Mouse (Mus musculus) hindbrain, embryonic 13.5 days (tissue): Measurements from ENCODE around the gene Zfp619. TPM values are rescaled to one million over a fixed set of nuclear protein-coding genes. Genes with fewer than 3 reads are reported as not detected.

ENCODE experiments used
- ATAC-seq: fragments of 200-750 bp; cut with Nextera tagmentation; 2 replicates; pipeline ENCODE4 v1.8.0; 2017; ENCODE audit warnings: moderate TSS enrichment; ENCODE audit not compliant: low FRiP score
- H3K27ac ChIP-seq: fragments of 300-500 bp; sonication (generic); 2 replicates; pipeline ENCODE4 v1.5.1; 2015; ENCODE audit warnings: inconsistent platforms, mild to moderate bottlenecking, moderate library complexity
- H3K27me3 ChIP-seq: fragments of 300-500 bp; sonication (generic); 2 replicates; pipeline ENCODE4 v1.6.1; 2015; ENCODE audit warnings: mild to moderate bottlenecking, inconsistent platforms
- H3K36me3 ChIP-seq: fragments of 300-500 bp; sonication (generic); 2 replicates; pipeline ENCODE4 v1.6.1; 2015; ENCODE audit warnings: mild to moderate bottlenecking, inconsistent platforms
- H3K4me1 ChIP-seq: fragments of 300-500 bp; sonication (generic); replicated peaks from 2 replicates; pipeline ENCODE4 v1.6.1; 2015; ENCODE audit warnings: inconsistent platforms
- H3K4me2 ChIP-seq: fragments of 300-500 bp; sonication (generic); 2 replicates; pipeline ENCODE4 v1.6.1; 2015; ENCODE audit warnings: inconsistent platforms, mild to moderate bottlenecking, moderate library complexity
- H3K4me3 ChIP-seq: fragments of 300-500 bp; sonication (generic); 2 replicates; pipeline ENCODE4 v1.5.1; 2015; ENCODE audit warnings: mild to moderate bottlenecking, inconsistent platforms
- H3K9ac ChIP-seq: fragments of 300-500 bp; sonication (generic); 2 replicates; pipeline ENCODE4 v1.6.1; 2015; ENCODE audit warnings: mild to moderate bottlenecking, inconsistent platforms
- H3K9me3 ChIP-seq: fragments of 300-500 bp; sonication (generic); 2 replicates; pipeline ENCODE4 v1.6.1; 2016; ENCODE audit warnings: inconsistent platforms
- WGBS: fragments of 180-500 bp; shearing (Covaris S2); methylation state at CpG from one replicate; pipeline ENCODE4 v1.1.7; 2015; 5-methylcytosine and 5-hydroxymethylcytosine counted together
- polyA plus RNA-seq: library from polyadenylated mRNA; unstranded; fragments of >200 nt; fragmentation: Nextera tagmentation; extraction: Ambion mirVana; gene quantifications from 2 replicates; pipeline ENCODE4 v1.2.1, GENCODE M21; 2015

The Zfp619 gene
- polyA plus RNA-seq = 2.9 and 3.4 TPM in 2 replicates

- no peaks in the 10 kb centered on the region; the same call in 1 of the 2 replicates for H3K9me3 ChIP-seq
- H3K27ac ChIP-seq = peak within 1 kb of the TSS; percentile 98
- peak within 1 kb of the TSS; percentile 61 for H3K4me3 ChIP-seq
- under 1% methylated on average over 43 of the region's 43 CpGs for WGBS
- peaks cover 9% of the 10 kb centered on the region for H3K36me3 ChIP-seq
- peak; percentile 98 for ATAC-seq
- H3K4me1 ChIP-seq = peaks cover 6% of the 10 kb centered on the region; the same call in 1 of the 2 replicates
- H3K27me3 ChIP-seq = no peaks in the 10 kb centered on the region
- H3K4me2 ChIP-seq = peak within 1 kb of the TSS; percentile 56
- peak within 1 kb of the TSS; percentile 86 for H3K9ac ChIP-seq
Measured at GRCm38 (mm10) chr7:39517616-39518177, at the start of gene Zfp619. TSS of gene Zfp619 (plus strand) at chr7:39517766.

- Histone ChIP-seq H3K4me3 (no peak overlapping the region), H3K27ac (no peak overlapping the region), H3K9me3 (peaks cover 12% of the 10 kb centered on the region), H3K27me3 (no peaks in the 10 kb centered on the region), H3K9ac (no peak overlapping the region), H3K36me3 (peaks cover 54% of the 10 kb centered on the region), H3K4me2 (no peak overlapping the region), H3K4me1 (no peaks in the 10 kb centered on the region)
- ATAC-seq = no peak
- 89% methylated on average over 2 of the region's 2 CpGs for WGBS
Measured at GRCm38 (mm10) chr7:39479013-39479412, 38.6 kb upstream of the Zfp619 start.

GRCm38 (mm10) chr7:39484384-39484783, 33.2 kb upstream of the Zfp619 start:
- 55% methylated on average over 6 of the region's 6 CpGs for WGBS
- Histone ChIP-seq H3K4me1 (0 out of 2 replicates have a peak, but pooled peaks cover 7% of the 10 kb centered on the region), H3K9ac (no peak overlapping the region), H3K4me3 (no peak overlapping the region), H3K9me3 (no peaks in the 10 kb centered on the region), H3K36me3 (peaks cover 4% of the 10 kb centered on the region; the same call in 1 of the 2 replicates), H3K4me2 (no peak overlapping the region), H3K27ac (no peak overlapping the region), H3K27me3 (no peaks in the 10 kb centered on the region)
- ATAC-seq = no peak

- Histone ChIP-seq H3K4me2 (peak overlapping the region; percentile 61), H3K4me3 (peak overlapping the region; percentile 52), H3K9me3 (no peaks in the 10 kb centered on the region), H3K4me1 (0 out of 2 replicates have a peak, but pooled peaks cover 7% of the 10 kb centered on the region), H3K27ac (peak overlapping the region; percentile 74), H3K27me3 (no peaks in the 10 kb centered on the region), H3K9ac (peak overlapping the region; percentile 85), H3K36me3 (no peaks in the 10 kb centered on the region; the same call in 1 of the 2 replicates)
- WGBS = 19% methylated on average over 23 of the region's 23 CpGs
- peak; percentile 85 for ATAC-seq
Measured at GRCm38 (mm10) chr7:39487159-39487853, 30.3 kb upstream of the Zfp619 start.

- Histone ChIP-seq H3K4me1 (0 out of 2 replicates have a peak, but pooled peaks cover 7% of the 10 kb centered on the region), H3K4me3 (peak overlapping the region; percentile 52), H3K36me3 (no peaks in the 10 kb centered on the region; the same call in 1 of the 2 replicates), H3K27me3 (no peaks in the 10 kb centered on the region), H3K9ac (peak overlapping the region; percentile 85), H3K27ac (peak overlapping the region; percentile 74), H3K9me3 (no peaks in the 10 kb centered on the region), H3K4me2 (peak overlapping the region; percentile 61)
- WGBS = 48% methylated on average over 9 of the region's 9 CpGs
- peak; percentile 47 for ATAC-seq
Measured at GRCm38 (mm10) chr7:39487854-39488205, 29.7 kb upstream of the Zfp619 start.

GRCm38 (mm10) chr7:39494646-39495045, 22.9 kb upstream of the Zfp619 start:
- Histone ChIP-seq H3K36me3 (peaks cover 55% of the 10 kb centered on the region), H3K9me3 (peaks cover 28% of the 10 kb centered on the region; the same call in 1 of the 2 replicates), H3K27ac (no peak overlapping the region), H3K4me2 (no peak overlapping the region), H3K27me3 (no peaks in the 10 kb centered on the region), H3K4me3 (no peak overlapping the region), H3K4me1 (no peaks in the 10 kb centered on the region), H3K9ac (no peak overlapping the region)
- ATAC-seq = no peak
- WGBS = 88% methylated on average over 3 of the region's 3 CpGs

- Histone ChIP-seq H3K36me3 (peaks cover 13% of the 10 kb centered on the region), H3K4me1 (no peaks in the 10 kb centered on the region), H3K9ac (no peak overlapping the region), H3K4me3 (no peak overlapping the region), H3K9me3 (peaks cover 9% of the 10 kb centered on the region; the same call in 1 of the 2 replicates), H3K27ac (no peak overlapping the region), H3K27me3 (no peaks in the 10 kb centered on the region), H3K4me2 (no peak overlapping the region)
- 100% methylated on average over 1 of the region's 1 CpGs for WGBS
- ATAC-seq = no peak
Measured at GRCm38 (mm10) chr7:39504100-39504499, 13.5 kb upstream of the Zfp619 start.

- H3K9ac ChIP-seq = peak overlapping the region; percentile 58
- no peaks in the 10 kb centered on the region; the same call in 1 of the 2 replicates for H3K9me3 ChIP-seq
- peak overlapping the region; percentile 56 for H3K4me2 ChIP-seq
- peaks cover 9% of the 10 kb centered on the region for H3K36me3 ChIP-seq
- H3K4me3 ChIP-seq = peak overlapping the region; percentile 61
- H3K4me1 ChIP-seq = peaks cover 6% of the 10 kb centered on the region; the same call in 1 of the 2 replicates
- ATAC-seq = peak; percentile 49
- 86% methylated on average over 12 of the region's 12 CpGs for WGBS
- H3K27ac ChIP-seq = no peak overlapping the region; the same call in 1 of the 2 replicates
- no peaks in the 10 kb centered on the region for H3K27me3 ChIP-seq
Measured at GRCm38 (mm10) chr7:39518362-39518761, 796 bp downstream of the Zfp619 start.

- H3K9me3 ChIP-seq = no peaks in the 10 kb centered on the region; the same call in 1 of the 2 replicates
- H3K27ac ChIP-seq = no peak overlapping the region
- no peak for ATAC-seq
- WGBS = 96% methylated on average over 1 of the region's 1 CpGs
- H3K27me3 ChIP-seq = no peaks in the 10 kb centered on the region
- H3K9ac ChIP-seq = no peak overlapping the region
- no peaks in the 10 kb centered on the region for H3K4me1 ChIP-seq
- H3K4me3 ChIP-seq = no peak overlapping the region
- H3K36me3 ChIP-seq = peaks cover 9% of the 10 kb centered on the region
- no peak overlapping the region for H3K4me2 ChIP-seq
Measured at GRCm38 (mm10) chr7:39523703-39524424, 6.3 kb downstream of the Zfp619 start.

GRCm38 (mm10) chr7:39543151-39543550, 25.6 kb downstream of the Zfp619 start:
- WGBS = 81% methylated on average over 1 of the region's 1 CpGs
- H3K9ac ChIP-seq = no peak overlapping the region
- H3K4me2 ChIP-seq = no peak overlapping the region
- no peak for ATAC-seq
- no peaks in the 10 kb centered on the region for H3K27me3 ChIP-seq
- peaks cover 12% of the 10 kb centered on the region; the same call in 1 of the 2 replicates for H3K4me1 ChIP-seq
- H3K27ac ChIP-seq = no peak overlapping the region
- H3K36me3 ChIP-seq = peaks cover 8% of the 10 kb centered on the region
- H3K9me3 ChIP-seq = no peaks in the 10 kb centered on the region
- H3K4me3 ChIP-seq = no peak overlapping the region

GRCm38 (mm10) chr7:39544242-39545111, 26.9 kb downstream of the Zfp619 start:
- Histone ChIP-seq H3K9ac (peak overlapping the region; percentile 77), H3K27ac (peak overlapping the region; percentile 89), H3K36me3 (peaks cover 4% of the 10 kb centered on the region), H3K4me2 (peak overlapping the region; percentile 66), H3K4me1 (peaks cover 12% of the 10 kb centered on the region; the same call in 1 of the 2 replicates), H3K9me3 (no peaks in the 10 kb centered on the region), H3K4me3 (peak overlapping the region; percentile 46), H3K27me3 (no peaks in the 10 kb centered on the region)
- ATAC-seq = peak; percentile 92
- under 1% methylated on average over 43 of the region's 43 CpGs for WGBS
